ENCODE assay signal across 7 mouse cellular contexts in the genomic region with DNA sequence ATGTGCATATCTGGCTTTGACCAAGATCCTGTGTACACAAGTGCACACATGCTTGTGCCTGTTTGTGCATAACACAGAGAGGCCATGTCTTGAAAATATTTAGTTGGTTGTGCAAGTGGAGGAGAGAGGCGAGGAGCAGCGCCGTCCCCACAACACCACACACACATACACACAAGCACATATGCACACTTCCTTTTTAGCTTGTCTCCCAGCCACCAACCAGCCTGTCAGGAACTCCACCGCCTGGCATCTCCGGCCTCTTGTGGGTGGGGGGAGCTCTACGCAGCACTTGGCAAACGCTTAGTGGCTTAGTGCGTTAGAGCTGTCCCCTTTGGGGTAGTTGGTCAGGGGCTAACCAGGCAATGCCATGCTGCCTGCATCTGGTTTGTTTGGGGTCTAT. TPM values are rescaled to one million over a fixed set of nuclear protein-coding genes. Genes with fewer than 3 reads are reported as not detected.
DNase-seq lines count a peak whose midpoint lies in the region; ATAC-seq and TF ChIP-seq lines count a peak whose summit lies in the region.

No protein-coding gene starts in this region.

- H3K27ac ChIP-seq in lung, embryonic 14.5 days (ENCODE audit: low read depth): peak overlapping the region; percentile 90; the same call in 1 of the 2 replicates
- no peak overlapping the region for H3K27ac ChIP-seq in forebrain, embryonic 12.5 days
- H3K27ac ChIP-seq in intestine, embryonic 14.5 days (ENCODE audit: low read depth): no peak overlapping the region; the same call in 1 of the 2 replicates
- peak overlapping the region; percentile 89; the same call in 1 of the 2 replicates for H3K27ac ChIP-seq in liver, embryonic 15.5 days (replicated peaks)
- peak overlapping the region; percentile 45; the same call in 1 of the 2 replicates for H3K27ac ChIP-seq in small intestine, adult 2 months (ENCODE audit: insufficient read depth, low read depth, low read length)

- 17% methylated on average over 8 of the region's 8 CpGs for whole genome bisulfite sequencing in lung, embryonic 14.5 days
- WGBS in forebrain, embryonic 12.5 days: 50% methylated on average over 8 of the region's 8 CpGs
- 28% methylated on average over 8 of the region's 8 CpGs for WGBS in intestine, embryonic 14.5 days
- WGBS in liver, embryonic 15.5 days (ENCODE audit: insufficient replicate concordance): 11% methylated on average over 8 of the region's 8 CpGs
- WGBS in small intestine, adult 2 months: 52% methylated on average over 8 of the region's 8 CpGs

- H3K9ac ChIP-seq in lung, embryonic 14.5 days: peak overlapping the region; percentile 90
- H3K9ac ChIP-seq in forebrain, embryonic 12.5 days: peak overlapping the region; percentile 87; the same call in 1 of the 2 replicates
- peak overlapping the region; percentile 14; the same call in 1 of the 2 replicates for H3K9ac ChIP-seq in intestine, embryonic 14.5 days (ENCODE audit: low read length)
- peak overlapping the region; percentile 84; the same call in 1 of the 2 replicates for H3K9ac ChIP-seq in liver, embryonic 15.5 days

- no peak for TF ChIP-seq POLR2A in small intestine, adult 2 months (IDR thresholded peaks at IDR 0.05; ENCODE audit: low read depth, low read length)

- ATAC-seq in lung, embryonic 14.5 days (ENCODE audit: insufficient read depth): no peak
- ATAC-seq in forebrain, embryonic 12.5 days (ENCODE audit: low FRiP score): no peak
- no peak for ATAC-seq in intestine, embryonic 14.5 days (replicated peaks; ENCODE audit: low FRiP score, low TSS enrichment, low read depth)
- ATAC-seq in liver, embryonic 15.5 days (ENCODE audit: insufficient read depth): no peak

- H3K4me1 ChIP-seq in lung, embryonic 14.5 days (ENCODE audit: insufficient read depth): peaks cover 27% of the 10 kb centered on the region
- H3K4me1 ChIP-seq in forebrain, embryonic 12.5 days: peaks cover 38% of the 10 kb centered on the region
- peaks cover 20% of the 10 kb centered on the region for H3K4me1 ChIP-seq in intestine, embryonic 14.5 days (replicated peaks; ENCODE audit: control insufficient read depth, insufficient read depth, low read length)
- peaks cover 52% of the 10 kb centered on the region for H3K4me1 ChIP-seq in liver, embryonic 15.5 days (replicated peaks)
- peaks cover 18% of the 10 kb centered on the region for H3K4me1 ChIP-seq in small intestine, adult 2 months (ENCODE audit: control insufficient read depth, insufficient read depth, insufficient read length, low read length)

- H3K36me3 ChIP-seq in lung, embryonic 14.5 days (ENCODE audit: insufficient read depth): no peaks in the 10 kb centered on the region
- no peaks in the 10 kb centered on the region for H3K36me3 ChIP-seq in forebrain, embryonic 12.5 days (replicated peaks)
- 0 out of 2 replicates have a peak, but pooled peaks cover 5% of the 10 kb centered on the region for H3K36me3 ChIP-seq in intestine, embryonic 14.5 days (ENCODE audit: control insufficient read depth, insufficient read depth, low read length)
- no peaks in the 10 kb centered on the region for H3K36me3 ChIP-seq in liver, embryonic 15.5 days (replicated peaks)
- H3K36me3 ChIP-seq in small intestine, adult 2 months (ENCODE audit: control insufficient read depth, insufficient read depth, low read length): no peaks in the 10 kb centered on the region; the same call in 1 of the 2 replicates

- no peaks in the 10 kb centered on the region for H3K9me3 ChIP-seq in lung, embryonic 14.5 days (ENCODE audit: low read depth, low read length)
- H3K9me3 ChIP-seq in forebrain, embryonic 12.5 days: no peaks in the 10 kb centered on the region
- H3K9me3 ChIP-seq in intestine, embryonic 14.5 days (ENCODE audit: control insufficient read depth, low read length): no peaks in the 10 kb centered on the region
- H3K9me3 ChIP-seq in liver, embryonic 15.5 days (replicated peaks): no peaks in the 10 kb centered on the region

- no peak for TF ChIP-seq CTCF in lung, embryonic 14.5 days (IDR thresholded peaks at IDR 0.05; ENCODE audit: low read depth)
- no peak for TF ChIP-seq CTCF in small intestine, adult 2 months (IDR thresholded peaks at IDR 0.05; ENCODE audit: extremely low read depth, insufficient read length, insufficient replicate concordance, low read depth, low read length)

- DNase-seq in lung, embryonic 14.5 days: peak; percentile 56
- DNase-seq in lung, postnatal 36 days: no peak
- DNase-seq in intestine, embryonic 14.5 days (ENCODE audit: low spot score): no peak
- no peak for DNase-seq in natural killer cell, adult 2 months (ENCODE audit: low spot score in 2 of 2)

- H3K27me3 ChIP-seq in lung, embryonic 14.5 days (ENCODE audit: insufficient read depth, low read length): no peaks in the 10 kb centered on the region
- peaks cover 6% of the 10 kb centered on the region; the same call in 1 of the 2 replicates for H3K27me3 ChIP-seq in forebrain, embryonic 12.5 days
- H3K27me3 ChIP-seq in intestine, embryonic 14.5 days (replicated peaks; ENCODE audit: control insufficient read depth, insufficient read depth, low read length): no peaks in the 10 kb centered on the region
- H3K27me3 ChIP-seq in liver, embryonic 15.5 days: no peaks in the 10 kb centered on the region
- H3K27me3 ChIP-seq in small intestine, adult 2 months (ENCODE audit: control insufficient read depth, insufficient read depth, low read length): no peaks in the 10 kb centered on the region

- peak overlapping the region; percentile 78 for H3K4me3 ChIP-seq in lung, embryonic 14.5 days (ENCODE audit: low read depth, low read length)
- peak overlapping the region; percentile 69 for H3K4me3 ChIP-seq in forebrain, embryonic 12.5 days (replicated peaks)
- peak overlapping the region; percentile 88 for H3K4me3 ChIP-seq in intestine, embryonic 14.5 days (ENCODE audit: low read depth, low read length)
- H3K4me3 ChIP-seq in liver, embryonic 15.5 days (replicated peaks): peak overlapping the region; percentile 79
- H3K4me3 ChIP-seq in small intestine, adult 2 months (ENCODE audit: low read depth, low read length): peak overlapping the region; percentile 92

- H3K4me2 ChIP-seq in lung, embryonic 14.5 days: peak overlapping the region; percentile 99
- H3K4me2 ChIP-seq in forebrain, embryonic 12.5 days: peak overlapping the region; percentile 97
- H3K4me2 ChIP-seq in intestine, embryonic 14.5 days (ENCODE audit: low read length): peak overlapping the region; percentile 96
- peak overlapping the region; percentile 91 for H3K4me2 ChIP-seq in liver, embryonic 15.5 days

RNA-seq across cellular contexts. Expression of a gene that starts 1.2 kb away (rescaled TPM):
- 20.1 and 22.9 TPM in 2 replicates for polyA plus RNA-seq in lung, embryonic 14.5 days (2014; fragmentation: Nextera tagmentation; extraction: Ambion mirVana)
- polyA plus RNA-seq in forebrain, embryonic 12.5 days (2016; fragmentation: Nextera tagmentation; extraction: Ambion mirVana): 9.0 and 9.6 TPM in 2 replicates
- polyA plus RNA-seq in intestine, embryonic 14.5 days (2014; fragmentation: Nextera tagmentation; extraction: Ambion mirVana): 21.3 and 22.1 TPM in 2 replicates
- 2.5 and 2.9 TPM in 2 replicates for polyA plus RNA-seq in liver, embryonic 15.5 days (2015; fragmentation: Nextera tagmentation; extraction: Ambion mirVana)
- 8.9 and 29.3 TPM in 2 replicates for polyA plus RNA-seq in small intestine, adult 2 months (2012; rRNA removed)

Comparison
In these comparisons a context has a peak if more than half of its experiments do, and no peak if none do; other contexts are left out.
1. H3K27ac ChIP-seq: peak in lung, embryonic 14.5 days (single experiment), liver, embryonic 15.5 days (single experiment) and small intestine, adult 2 months (single experiment); none in forebrain, embryonic 12.5 days (single experiment) and intestine, embryonic 14.5 days (single experiment).
2. H3K9ac ChIP-seq: peak in every context shown above with its lines; median percentile 90 in lung, embryonic 14.5 days; 87 in forebrain, embryonic 12.5 days; 84 in liver, embryonic 15.5 days; 14 in intestine, embryonic 14.5 days.
3. Peak in every context shown above with its lines, with median percentiles within 50 percentile points of each other: H3K4me2 ChIP-seq and H3K4me3 ChIP-seq.